Comparison of ENCODE assay signal across 8 mouse cellular contexts in the genomic region with DNA sequence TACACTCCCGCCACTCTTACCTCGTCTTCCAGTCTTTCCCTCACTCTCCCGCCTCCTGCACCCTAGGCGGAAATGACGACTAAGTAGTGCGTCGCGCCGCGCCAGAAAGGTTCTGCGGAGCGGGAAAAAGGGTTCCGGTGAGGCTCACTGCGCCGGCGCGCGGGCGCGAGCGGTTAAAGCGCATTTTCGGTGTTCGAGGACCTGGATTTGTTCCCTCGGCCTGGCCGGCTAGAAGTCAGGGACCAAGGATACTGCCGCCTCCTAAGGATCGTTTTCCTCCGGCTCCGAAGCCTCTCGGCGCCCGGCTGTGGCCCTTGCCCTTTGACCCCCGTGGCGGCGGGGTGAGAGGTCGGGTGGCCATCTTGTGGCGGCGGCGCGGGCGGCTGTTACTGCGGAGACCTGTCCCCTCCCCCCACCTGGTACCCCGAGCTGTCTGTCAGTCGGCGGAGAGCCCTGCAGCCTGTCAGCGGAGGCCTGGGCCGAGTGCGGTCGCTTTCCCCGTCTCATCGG. TPM values are rescaled to one million over a fixed set of nuclear protein-coding genes. Genes with fewer than 3 reads are reported as not detected.
DNase-seq lines count a peak whose midpoint lies in the region; ATAC-seq and TF ChIP-seq lines count a peak whose summit lies in the region.

TSS of gene Tti1 (minus strand) at position 80 of the 510 bp plus-strand sequence.
TSS of gene Rprd1b (plus strand) at position 144 of the 510 bp plus-strand sequence.

- H3K4me3 ChIP-seq in bone marrow, adult 2 months (replicated peaks; ENCODE audit: control insufficient read depth, low read depth, low read length): peak within 1 kb of the TSS; percentile 98
- H3K4me3 ChIP-seq in embryonic facial prominence, embryonic 15.5 days (replicated peaks): peak within 1 kb of the TSS; percentile 96
- H3K4me3 ChIP-seq in kidney, embryonic 14.5 days (ENCODE audit: low read length): peak within 1 kb of the TSS; percentile 99
- H3K4me3 ChIP-seq in limb, embryonic 15.5 days: peak within 1 kb of the TSS; percentile 95

- H3K36me3 ChIP-seq in embryonic facial prominence, embryonic 15.5 days: no peaks in the 10 kb centered on the region; the same call in 1 of the 2 replicates
- H3K36me3 ChIP-seq in kidney, embryonic 14.5 days (ENCODE audit: control insufficient read depth, insufficient read depth, low read length): peaks cover 4% of the 10 kb centered on the region; the same call in 1 of the 2 replicates
- 0 out of 2 replicates have a peak, but pooled peaks cover 2% of the 10 kb centered on the region for H3K36me3 ChIP-seq in limb, embryonic 15.5 days

- peak; percentile 91 for ATAC-seq in embryonic facial prominence, embryonic 15.5 days (ENCODE audit: insufficient number of reproducible peaks, low FRiP score, low TSS enrichment, low read depth)
- peak; percentile 96 for ATAC-seq in kidney, embryonic 14.5 days (ENCODE audit: low FRiP score, low TSS enrichment)
- ATAC-seq in limb, embryonic 15.5 days (ENCODE audit: insufficient number of reproducible peaks, low FRiP score, low TSS enrichment, low read depth): peak; percentile 91

- H3K4me2 ChIP-seq in embryonic facial prominence, embryonic 15.5 days (replicated peaks): peak within 1 kb of the TSS; percentile 73
- H3K4me2 ChIP-seq in kidney, embryonic 14.5 days (replicated peaks; ENCODE audit: low read depth, low read length): peak within 1 kb of the TSS; percentile 90
- peak within 1 kb of the TSS; percentile 64 for H3K4me2 ChIP-seq in limb, embryonic 15.5 days

- no peaks in the 10 kb centered on the region for H3K27me3 ChIP-seq in embryonic facial prominence, embryonic 15.5 days
- H3K27me3 ChIP-seq in kidney, embryonic 14.5 days (ENCODE audit: control insufficient read depth, insufficient read depth, low read length): no peaks in the 10 kb centered on the region
- H3K27me3 ChIP-seq in limb, embryonic 15.5 days: no peaks in the 10 kb centered on the region

- no peaks in the 10 kb centered on the region for H3K9me3 ChIP-seq in embryonic facial prominence, embryonic 15.5 days (replicated peaks)
- H3K9me3 ChIP-seq in kidney, embryonic 14.5 days (ENCODE audit: control insufficient read depth, low read length): no peaks in the 10 kb centered on the region
- no peaks in the 10 kb centered on the region for H3K9me3 ChIP-seq in limb, embryonic 15.5 days

- peak within 1 kb of the TSS; percentile 93 for H3K9ac ChIP-seq in embryonic facial prominence, embryonic 15.5 days
- H3K9ac ChIP-seq in kidney, embryonic 14.5 days (ENCODE audit: low read depth, low read length): peak within 1 kb of the TSS; percentile 91
- H3K9ac ChIP-seq in limb, embryonic 15.5 days: peak within 1 kb of the TSS; percentile 94

- peak; percentile 84; the same call in 1 of the 2 replicates for TF ChIP-seq POLR2A in bone marrow, adult 2 months (IDR thresholded peaks at IDR 0.05; ENCODE audit: borderline replicate concordance, control insufficient read depth, low read depth, low read length)

- peaks cover 2% of the 10 kb centered on the region for H3K4me1 ChIP-seq in bone marrow, adult 2 months (ENCODE audit: control insufficient read depth, insufficient read depth, low read length)
- H3K4me1 ChIP-seq in embryonic facial prominence, embryonic 15.5 days: peaks cover 35% of the 10 kb centered on the region
- peaks cover 27% of the 10 kb centered on the region for H3K4me1 ChIP-seq in kidney, embryonic 14.5 days (ENCODE audit: control insufficient read depth, insufficient read depth, low read length)
- peaks cover 25% of the 10 kb centered on the region for H3K4me1 ChIP-seq in limb, embryonic 15.5 days

- H3K27ac ChIP-seq in bone marrow, adult 2 months (ENCODE audit: control insufficient read depth, insufficient read depth, low read depth, low read length, poor library complexity): peak within 1 kb of the TSS; percentile 89
- peak within 1 kb of the TSS; percentile 97 for H3K27ac ChIP-seq in embryonic facial prominence, embryonic 15.5 days (replicated peaks)
- H3K27ac ChIP-seq in kidney, embryonic 14.5 days (ENCODE audit: low read depth, low read length): peak within 1 kb of the TSS; percentile 83
- H3K27ac ChIP-seq in limb, embryonic 15.5 days: peak within 1 kb of the TSS; percentile 98

- WGBS in bone marrow, adult 2 months: under 1% methylated on average over 52 of the region's 52 CpGs
- WGBS in embryonic facial prominence, embryonic 15.5 days: under 1% methylated on average over 52 of the region's 52 CpGs
- under 1% methylated on average over 52 of the region's 52 CpGs for WGBS in kidney, embryonic 14.5 days
- WGBS in limb, embryonic 15.5 days: under 1% methylated on average over 52 of the region's 52 CpGs

- DNase-seq in 416B (ENCODE audit: low read depth): peak; percentile 95
- DNase-seq in heart, adult 9 months (ENCODE audit: low spot score in 2 of 2): peak; percentile 90 to 94
- peak; percentile 82 to 90 for DNase-seq in monocyte, adult 2 months (ENCODE audit: low read depth in 1 of 2, low spot score in 2 of 2)
- DNase-seq in spleen, postnatal 36 days (ENCODE audit: low spot score in 2 of 2): peak; percentile 89 to 91

- TF ChIP-seq CTCF in bone marrow, adult 2 months (IDR thresholded peaks at IDR 0.05; ENCODE audit: control insufficient read depth, insufficient read depth, low read length): no peak

RNA-seq across cellular contexts. Expression of gene Tti1, which starts in this region (rescaled TPM):
- polyA plus RNA-seq in bone marrow, adult 2 months (2011; ENCODE audit: insufficient read depth, insufficient read length, low replicate concordance, missing spikeins): 8.6 and 13.0 TPM in 2 replicates
- polyA plus RNA-seq in embryonic facial prominence, embryonic 15.5 days (2015; fragmentation: Nextera tagmentation; extraction: Ambion mirVana): 21.0 and 24.6 TPM in 2 replicates
- polyA plus RNA-seq in kidney, embryonic 14.5 days (2014; fragmentation: Nextera tagmentation; extraction: Ambion mirVana): 10.6 and 26.6 TPM in 2 replicates
- 22.5 TPM in 2 replicates for polyA plus RNA-seq in limb, embryonic 15.5 days (2015; fragmentation: Nextera tagmentation; extraction: Ambion mirVana)

RNA-seq across cellular contexts. Expression of gene Rprd1b, which starts in this region (rescaled TPM):
- polyA plus RNA-seq in bone marrow, adult 2 months (2011; ENCODE audit: insufficient read depth, insufficient read length, low replicate concordance, missing spikeins): 8.6 and 10.8 TPM in 2 replicates
- polyA plus RNA-seq in embryonic facial prominence, embryonic 15.5 days (2015; fragmentation: Nextera tagmentation; extraction: Ambion mirVana): 40.5 and 43.4 TPM in 2 replicates
- 41.1 and 53.3 TPM in 2 replicates for polyA plus RNA-seq in kidney, embryonic 14.5 days (2014; fragmentation: Nextera tagmentation; extraction: Ambion mirVana)
- polyA plus RNA-seq in limb, embryonic 15.5 days (2015; fragmentation: Nextera tagmentation; extraction: Ambion mirVana): 39.3 and 41.5 TPM in 2 replicates

Comparison
In these comparisons a context has a peak if more than half of its experiments do, and no peak if none do; other contexts are left out.
1. Peak in every context shown above with its lines: DNase-seq, ATAC-seq, H3K4me3 ChIP-seq and H3K27ac ChIP-seq.